Mouse (Mus musculus) heart, embryonic 13.5 days (tissue): ENCODE data around the gene Ubox5. TPM values are rescaled to one million over a fixed set of nuclear protein-coding genes. Genes with fewer than 3 reads are reported as not detected.

Experiments used
- ATAC-seq: fragments of 200-750 bp; cut with Nextera tagmentation; 2 replicates; pipeline ENCODE4 v1.8.0; 2017; ENCODE audit warnings: moderate TSS enrichment; ENCODE audit not compliant: insufficient number of reproducible peaks, low FRiP score, low TSS enrichment; ENCODE audit errors: extremely low read depth
- H3K27ac ChIP-seq: fragments of 300-500 bp; sonication (generic); replicated peaks from 2 replicates; pipeline ENCODE4 v1.5.1; 2015; ENCODE audit warnings: moderate library complexity, mild to moderate bottlenecking, inconsistent platforms
- H3K27me3 ChIP-seq: fragments of 300-500 bp; sonication (generic); replicated peaks from 2 replicates; pipeline ENCODE4 v1.6.1; 2015; ENCODE audit warnings: mild to moderate bottlenecking, inconsistent platforms
- H3K36me3 ChIP-seq: fragments of 300-500 bp; sonication (generic); 2 replicates; pipeline ENCODE4 v1.6.1; 2015; ENCODE audit warnings: mild to moderate bottlenecking, inconsistent platforms
- H3K4me1 ChIP-seq: fragments of 300-500 bp; sonication (generic); 2 replicates; pipeline ENCODE4 v1.6.1; 2015; ENCODE audit warnings: inconsistent platforms
- H3K4me2 ChIP-seq: fragments of 300-500 bp; sonication (generic); 2 replicates; pipeline ENCODE4 v1.6.1; 2015; ENCODE audit warnings: inconsistent platforms, mild to moderate bottlenecking, moderate library complexity
- H3K4me3 ChIP-seq: fragments of 300-500 bp; sonication (generic); 2 replicates; pipeline ENCODE4 v1.5.1; 2015; ENCODE audit warnings: moderate library complexity, mild to moderate bottlenecking, inconsistent platforms
- H3K9ac ChIP-seq: fragments of 300-500 bp; sonication (generic); 2 replicates; pipeline ENCODE4 v1.6.1; 2015; ENCODE audit warnings: inconsistent platforms, mild to moderate bottlenecking, moderate library complexity
- H3K9me3 ChIP-seq: fragments of 300-500 bp; sonication (generic); 2 replicates; pipeline ENCODE4 v1.6.1; 2016; ENCODE audit warnings: inconsistent platforms
- WGBS: fragments of 180-500 bp; shearing (Covaris S2); methylation state at CpG from one replicate; pipeline ENCODE4 v1.1.7; 2015; ENCODE audit warnings: mixed read lengths; 5-methylcytosine and 5-hydroxymethylcytosine counted together
- polyA plus RNA-seq: library from polyadenylated mRNA; unstranded; fragments of >200 nt; fragmentation: Nextera tagmentation; extraction: Ambion mirVana; gene quantifications from 2 replicates; pipeline ENCODE4 v1.2.1, GENCODE M21; 2015

The Ubox5 gene
- polyA plus RNA-seq: 7.3 TPM in 2 replicates

GRCm38 (mm10) chr2:130629839-130630203 lies at the start of gene Ubox5, which contains the start of gene Fastkd5:
TSS of gene Ubox5 (minus strand) at chr2:130630038.
TSS of gene Fastkd5 (minus strand) at chr2:130630027.
- 1% methylated on average over 25 of the region's 25 CpGs for WGBS
- Histone ChIP-seq H3K4me1 (peaks cover 22% of the 10 kb centered on the region), H3K9me3 (no peaks in the 10 kb centered on the region), H3K36me3 (peaks cover 35% of the 10 kb centered on the region), H3K27me3 (peaks cover 29% of the 10 kb centered on the region), H3K4me2 (peak within 1 kb of the TSS; percentile 91), H3K4me3 (peak within 1 kb of the TSS; percentile 99), H3K27ac (peak within 1 kb of the TSS; percentile 73; the same call in 1 of the 2 replicates), H3K9ac (peak within 1 kb of the TSS; percentile 95)
- 0 out of 2 replicates have a peak, but pooled peaks have one; percentile 69 for ATAC-seq

GRCm38 (mm10) chr2:130679154-130679553 lies 49.3 kb upstream of the Ubox5 start:
- H3K36me3 ChIP-seq: peaks cover 97% of the 10 kb centered on the region
- H3K9ac ChIP-seq: no peak overlapping the region
- H3K27me3 ChIP-seq: no peaks in the 10 kb centered on the region
- H3K4me3 ChIP-seq: no peak overlapping the region
- no peaks in the 10 kb centered on the region for H3K4me1 ChIP-seq
- ATAC-seq: no peak
- 95% methylated on average over 12 of the region's 12 CpGs for WGBS
- H3K9me3 ChIP-seq: no peaks in the 10 kb centered on the region
- H3K27ac ChIP-seq: no peak overlapping the region
- no peak overlapping the region for H3K4me2 ChIP-seq

- Histone ChIP-seq H3K27ac (no peak overlapping the region), H3K36me3 (peaks cover 98% of the 10 kb centered on the region), H3K4me1 (no peaks in the 10 kb centered on the region), H3K9me3 (no peaks in the 10 kb centered on the region), H3K9ac (no peak overlapping the region), H3K27me3 (no peaks in the 10 kb centered on the region), H3K4me3 (no peak overlapping the region), H3K4me2 (no peak overlapping the region)
- 73% methylated on average over 10 of the region's 10 CpGs for WGBS
- no peak for ATAC-seq
Observed at GRCm38 (mm10) chr2:130677211-130677610, 47.4 kb upstream of the Ubox5 start.

GRCm38 (mm10) chr2:130667559-130667958 lies 37.7 kb upstream of the Ubox5 start, which contains the start of gene Itpa:
TSS of gene Itpa (plus strand) at chr2:130667610.
- Histone ChIP-seq H3K9ac (peak within 1 kb of the TSS; percentile 82), H3K4me3 (peak within 1 kb of the TSS; percentile 63), H3K27me3 (no peaks in the 10 kb centered on the region), H3K4me2 (peak within 1 kb of the TSS; percentile 79), H3K9me3 (no peaks in the 10 kb centered on the region), H3K27ac (peak within 1 kb of the TSS; percentile 79), H3K36me3 (peaks cover 24% of the 10 kb centered on the region), H3K4me1 (peaks cover 41% of the 10 kb centered on the region)
- ATAC-seq: peak; percentile 51; the same call in 1 of the 2 replicates
- under 1% methylated on average over 31 of the region's 31 CpGs for WGBS

- H3K9me3 ChIP-seq: no peaks in the 10 kb centered on the region
- WGBS: under 1% methylated on average over 40 of the region's 40 CpGs
Observed at GRCm38 (mm10) chr2:130664102-130664701, 34.4 kb upstream of the Ubox5 start, which contains the start of gene Ddrgk1. TSS of gene Ddrgk1 (minus strand) at chr2:130664659.

GRCm38 (mm10) chr2:130663342-130663741 lies 33.5 kb upstream of the Ubox5 start:
- ATAC-seq: no peak
- WGBS: 92% methylated on average over 11 of the region's 11 CpGs

More at GRCm38 (mm10) chr2:130664102-130664701, 34.4 kb upstream of the Ubox5 start, which contains the start of gene Ddrgk1:
- peak within 1 kb of the TSS; percentile 99 for H3K27ac ChIP-seq
- H3K27me3 ChIP-seq: no peaks in the 10 kb centered on the region
- peak within 1 kb of the TSS; percentile 91 for H3K9ac ChIP-seq
- H3K4me1 ChIP-seq: peaks cover 37% of the 10 kb centered on the region
- peak within 1 kb of the TSS; percentile 69 for H3K4me3 ChIP-seq
- ATAC-seq: peak; percentile 88
- H3K36me3 ChIP-seq: peaks cover 40% of the 10 kb centered on the region
- peak within 1 kb of the TSS; percentile 87 for H3K4me2 ChIP-seq

GRCm38 (mm10) chr2:130658530-130658929 lies 28.7 kb upstream of the Ubox5 start:
- no peak overlapping the region for H3K27ac ChIP-seq
- peaks cover 97% of the 10 kb centered on the region for H3K36me3 ChIP-seq
- 92% methylated on average over 10 of the region's 10 CpGs for WGBS
- no peak for ATAC-seq
- H3K27me3 ChIP-seq: no peaks in the 10 kb centered on the region
- H3K9me3 ChIP-seq: no peaks in the 10 kb centered on the region
- H3K4me3 ChIP-seq: no peak overlapping the region
- no peak overlapping the region for H3K4me2 ChIP-seq
- peaks cover 11% of the 10 kb centered on the region for H3K4me1 ChIP-seq
- H3K9ac ChIP-seq: no peak overlapping the region

More at GRCm38 (mm10) chr2:130663342-130663741, 33.5 kb upstream of the Ubox5 start:
- H3K36me3 ChIP-seq: peaks cover 49% of the 10 kb centered on the region
- peak overlapping the region; percentile 87 for H3K4me2 ChIP-seq
- H3K9ac ChIP-seq: peak overlapping the region; percentile 91
- peak overlapping the region; percentile 99 for H3K27ac ChIP-seq
- H3K9me3 ChIP-seq: no peaks in the 10 kb centered on the region
- peaks cover 28% of the 10 kb centered on the region for H3K4me1 ChIP-seq
- no peaks in the 10 kb centered on the region for H3K27me3 ChIP-seq
- peak overlapping the region; percentile 69 for H3K4me3 ChIP-seq

- WGBS: 75% methylated on average over 6 of the region's 6 CpGs
- H3K9ac ChIP-seq: no peak overlapping the region
- H3K27ac ChIP-seq: no peak overlapping the region
- no peaks in the 10 kb centered on the region for H3K27me3 ChIP-seq
- peaks cover under 1% of the 10 kb centered on the region; the same call in 1 of the 2 replicates for H3K4me1 ChIP-seq
- peaks cover 100% of the 10 kb centered on the region for H3K36me3 ChIP-seq
- ATAC-seq: no peak
- no peak overlapping the region for H3K4me3 ChIP-seq
- no peak overlapping the region for H3K4me2 ChIP-seq
- H3K9me3 ChIP-seq: no peaks in the 10 kb centered on the region
Observed at GRCm38 (mm10) chr2:130657541-130657940, 27.7 kb upstream of the Ubox5 start.

- 90% methylated on average over 9 of the region's 9 CpGs for WGBS
- Histone ChIP-seq H3K36me3 (peaks cover 99% of the 10 kb centered on the region), H3K4me3 (no peak overlapping the region), H3K9ac (no peak overlapping the region), H3K4me1 (no peaks in the 10 kb centered on the region), H3K27me3 (no peaks in the 10 kb centered on the region), H3K4me2 (no peak overlapping the region), H3K27ac (no peak overlapping the region), H3K9me3 (no peaks in the 10 kb centered on the region)
- no peak for ATAC-seq
Observed at GRCm38 (mm10) chr2:130656536-130656935, 26.7 kb upstream of the Ubox5 start.

GRCm38 (mm10) chr2:130655660-130656339 lies 26.0 kb upstream of the Ubox5 start:
- WGBS: 77% methylated on average over 6 of the region's 6 CpGs
- no peak for ATAC-seq
- Histone ChIP-seq H3K4me2 (no peak overlapping the region), H3K9me3 (no peaks in the 10 kb centered on the region), H3K4me3 (no peak overlapping the region), H3K4me1 (no peaks in the 10 kb centered on the region), H3K27me3 (no peaks in the 10 kb centered on the region), H3K36me3 (peaks cover 99% of the 10 kb centered on the region), H3K9ac (no peak overlapping the region), H3K27ac (no peak overlapping the region)

- WGBS: 49% methylated on average over 1 of the region's 1 CpGs
- H3K4me3 ChIP-seq: no peak overlapping the region
- no peak overlapping the region for H3K4me2 ChIP-seq
- ATAC-seq: no peak
- H3K27me3 ChIP-seq: no peaks in the 10 kb centered on the region
- no peak overlapping the region for H3K27ac ChIP-seq
- no peak overlapping the region for H3K9ac ChIP-seq
- H3K36me3 ChIP-seq: peaks cover 94% of the 10 kb centered on the region
- no peaks in the 10 kb centered on the region for H3K4me1 ChIP-seq
- H3K9me3 ChIP-seq: no peaks in the 10 kb centered on the region
Observed at GRCm38 (mm10) chr2:130653760-130654159, 23.9 kb upstream of the Ubox5 start.
